Comparison of ENCODE assay signal across 25 mouse cellular contexts in genomic region chr6:50481460-50481859, GRCm38 (mm10). TPM values are rescaled to one million over a fixed set of nuclear protein-coding genes. Genes with fewer than 3 reads are reported as not detected.
"Had no signal": no experiment of that assay in that cellular context is flagged by ENCODE, and none has a peak within 500 bp of the region (broad histone marks: within the 10 kb centered on the region; RNA-seq: fewer than 3 reads in every experiment).

No protein-coding gene starts in this region.

- H3K4me2 ChIP-seq: embryonic facial prominence, embryonic 12.5 days; embryonic facial prominence, embryonic 13.5 days; embryonic facial prominence, embryonic 15.5 days; forebrain, embryonic 12.5 days; forebrain, embryonic 13.5 days; forebrain, embryonic 15.5 days had no signal

- H3K4me1 ChIP-seq: embryonic facial prominence, embryonic 10.5 days; embryonic facial prominence, embryonic 12.5 days; embryonic facial prominence, embryonic 13.5 days; embryonic facial prominence, embryonic 15.5 days; forebrain, embryonic 10.5 days; forebrain, embryonic 12.5 days; forebrain, embryonic 13.5 days; forebrain, embryonic 15.5 days had no signal

- H3K4me3 ChIP-seq: embryonic facial prominence, embryonic 10.5 days; embryonic facial prominence, embryonic 12.5 days; embryonic facial prominence, embryonic 13.5 days; embryonic facial prominence, embryonic 15.5 days; erythroblast, embryonic 14.5 days; forebrain, embryonic 10.5 days; forebrain, embryonic 12.5 days; forebrain, embryonic 13.5 days; forebrain, embryonic 15.5 days; gastrocnemius, adult 2 months; heart, adult 2 months had no signal

- H3K27ac ChIP-seq: embryonic facial prominence, embryonic 10.5 days; embryonic facial prominence, embryonic 12.5 days; embryonic facial prominence, embryonic 13.5 days; embryonic facial prominence, embryonic 15.5 days; forebrain, embryonic 10.5 days; forebrain, embryonic 12.5 days; forebrain, embryonic 13.5 days; forebrain, embryonic 15.5 days; gastrocnemius, adult 2 months; heart, adult 2 months had no signal

- DNase-seq: cerebellum, adult 9-10 months; cerebellum, adult 9-11 months; cerebellum, postnatal 14 days; cerebellum, postnatal 25 days; cerebellum, postnatal 36 days; embryo, embryonic 11 days; forebrain, postnatal 0 days; gastrocnemius, adult 2 months; gastrocnemius, postnatal 10 days; gastrocnemius, postnatal 14 days; gastrocnemius, postnatal 25 days; gastrocnemius, postnatal 36 days; heart, adult 18-20 months; heart, adult 2 months had no signal

- H3K36me3 ChIP-seq: embryonic facial prominence, embryonic 10.5 days; embryonic facial prominence, embryonic 12.5 days; embryonic facial prominence, embryonic 13.5 days; embryonic facial prominence, embryonic 15.5 days; forebrain, embryonic 10.5 days; forebrain, embryonic 12.5 days; forebrain, embryonic 15.5 days had no signal

- ATAC-seq: forebrain, embryonic 13.5 days; forebrain, embryonic 14.5 days; forebrain, embryonic 15.5 days; forebrain, embryonic 16.5 days; forebrain, postnatal 0 days had no signal

- H3K27me3 ChIP-seq: embryonic facial prominence, embryonic 12.5 days; embryonic facial prominence, embryonic 13.5 days; embryonic facial prominence, embryonic 15.5 days; forebrain, embryonic 12.5 days; forebrain, embryonic 13.5 days; forebrain, embryonic 15.5 days had no signal

- H3K9ac ChIP-seq: embryonic facial prominence, embryonic 12.5 days; embryonic facial prominence, embryonic 13.5 days; embryonic facial prominence, embryonic 15.5 days; forebrain, embryonic 12.5 days; forebrain, embryonic 13.5 days; forebrain, embryonic 15.5 days; forebrain, postnatal 0 days had no signal

- H3K9me3 ChIP-seq: embryonic facial prominence, embryonic 10.5 days; embryonic facial prominence, embryonic 12.5 days; embryonic facial prominence, embryonic 13.5 days; embryonic facial prominence, embryonic 15.5 days; forebrain, embryonic 10.5 days; forebrain, embryonic 12.5 days; forebrain, embryonic 13.5 days; forebrain, embryonic 15.5 days had no signal

RNA-seq across cellular contexts. Expression of gene Osbpl3, which starts 25.5 kb away (rescaled TPM):
- polyA plus RNA-seq: erythroblast, embryonic 14.5 days had no signal
